Mouse (Mus musculus) intestine, embryonic 15.5 days (tissue): ENCODE measurements around the gene Tubd1. TPM values are rescaled to one million over a fixed set of nuclear protein-coding genes. Genes with fewer than 3 reads are reported as not detected.
"Not testable (repeated sequence)": the region's sequence is repeated elsewhere in the genome, so short reads cannot be mapped to it uniquely, and the experiment has no call there.

ENCODE experiments used
- ATAC-seq: fragments of 200-750 bp; cut with Nextera tagmentation; 2 replicates; pipeline ENCODE4 v1.8.0; 2017; ENCODE audit warnings: moderate TSS enrichment, moderate library complexity
- H3K27ac ChIP-seq: fragments of 300-500 bp; sonication (generic); 2 replicates; pipeline ENCODE4 v1.5.1; 2015; ENCODE audit warnings: mild to moderate bottlenecking, inconsistent platforms
- H3K27me3 ChIP-seq: fragments of 300-500 bp; sonication (generic); replicated peaks from 2 replicates; pipeline ENCODE4 v1.6.1; 2015; ENCODE audit warnings: inconsistent platforms
- H3K36me3 ChIP-seq: fragments of 300-500 bp; sonication (generic); 2 replicates; pipeline ENCODE4 v1.6.1; 2015; ENCODE audit warnings: inconsistent platforms
- H3K4me1 ChIP-seq: fragments of 300-500 bp; sonication (generic); replicated peaks from 2 replicates; pipeline ENCODE4 v1.6.1; 2015; ENCODE audit warnings: inconsistent platforms
- H3K4me2 ChIP-seq: fragments of 300-500 bp; sonication (generic); replicated peaks from 2 replicates; pipeline ENCODE4 v1.6.1; 2015; ENCODE audit warnings: mild to moderate bottlenecking, inconsistent platforms
- H3K4me3 ChIP-seq: fragments of 300-500 bp; sonication (generic); replicated peaks from 2 replicates; pipeline ENCODE4 v1.5.1; 2015; ENCODE audit warnings: inconsistent platforms
- H3K9ac ChIP-seq: fragments of 300-500 bp; sonication (generic); 2 replicates; pipeline ENCODE4 v1.6.1; 2015; ENCODE audit warnings: inconsistent platforms
- H3K9me3 ChIP-seq: fragments of 300-500 bp; sonication (generic); 2 replicates; pipeline ENCODE4 v1.6.1; 2016; ENCODE audit warnings: inconsistent platforms
- WGBS: fragments of 180-500 bp; shearing (Covaris S2); methylation state at CpG from one replicate; pipeline ENCODE4 v1.1.7; 2015; 5-methylcytosine and 5-hydroxymethylcytosine counted together
- polyA plus RNA-seq: library from polyadenylated mRNA; unstranded; fragments of >200 nt; fragmentation: Nextera tagmentation; extraction: Ambion mirVana; gene quantifications from 2 replicates; pipeline ENCODE4 v1.2.1, GENCODE M21; 2015

Tubd1 gene
- 11.6 and 11.8 TPM in 2 replicates for polyA plus RNA-seq

- Histone ChIP-seq H3K9me3 (no peaks in the 10 kb centered on the region), H3K4me2 (peak within 1 kb of the TSS; percentile 75), H3K36me3 (0 out of 2 replicates have a peak, but pooled peaks cover 3% of the 10 kb centered on the region), H3K4me1 (0 out of 2 replicates have a peak, but pooled peaks cover 10% of the 10 kb centered on the region), H3K27ac (peak within 1 kb of the TSS; percentile 75), H3K4me3 (peak within 1 kb of the TSS; percentile 78), H3K9ac (peak within 1 kb of the TSS; percentile 87), H3K27me3 (no peaks in the 10 kb centered on the region)
- WGBS = under 1% methylated on average over 43 of the region's 43 CpGs
- peak; percentile 99 for ATAC-seq
Measured at GRCm38 (mm10) chr11:86544639-86545299, at the start of gene Tubd1, which contains the start of gene Rps6kb1. Gene Tubd1, plus strand, starts transcription at chr11:86544991. Gene Rps6kb1, minus strand, starts transcription at chr11:86544805.

GRCm38 (mm10) chr11:86497356-86497755 is 47.4 kb upstream of the Tubd1 start:
- no peak overlapping the region for H3K4me3 ChIP-seq
- H3K9me3 ChIP-seq = no peaks in the 10 kb centered on the region
- H3K27ac ChIP-seq = no peak overlapping the region
- WGBS = 90% methylated on average over 1 of the region's 1 CpGs
- no peak overlapping the region for H3K4me2 ChIP-seq
- H3K27me3 ChIP-seq = no peaks in the 10 kb centered on the region
- no peak for ATAC-seq
- peaks cover 10% of the 10 kb centered on the region; the same call in 1 of the 2 replicates for H3K36me3 ChIP-seq
- no peaks in the 10 kb centered on the region for H3K4me1 ChIP-seq
- H3K9ac ChIP-seq = no peak overlapping the region

- WGBS = 81% methylated on average over 3 of the region's 3 CpGs
- no peak overlapping the region for H3K9ac ChIP-seq
- ATAC-seq = no peak
- no peaks in the 10 kb centered on the region for H3K4me1 ChIP-seq
- H3K4me3 ChIP-seq = no peak overlapping the region
- H3K36me3 ChIP-seq = peaks cover 10% of the 10 kb centered on the region; the same call in 1 of the 2 replicates
- H3K27me3 ChIP-seq = no peaks in the 10 kb centered on the region
- H3K27ac ChIP-seq = no peak overlapping the region
- no peak overlapping the region for H3K4me2 ChIP-seq
- H3K9me3 ChIP-seq = no peaks in the 10 kb centered on the region
Measured at GRCm38 (mm10) chr11:86497908-86498307, 46.9 kb upstream of the Tubd1 start.

GRCm38 (mm10) chr11:86500795-86501194 is 44.0 kb upstream of the Tubd1 start:
- H3K36me3 ChIP-seq = peaks cover 11% of the 10 kb centered on the region; the same call in 1 of the 2 replicates
- WGBS = 89% methylated on average over 1 of the region's 1 CpGs
- no peaks in the 10 kb centered on the region for H3K4me1 ChIP-seq
- H3K9ac ChIP-seq = no peak overlapping the region
- no peaks in the 10 kb centered on the region for H3K27me3 ChIP-seq
- no peak overlapping the region for H3K4me2 ChIP-seq
- H3K27ac ChIP-seq = no peak overlapping the region
- no peak overlapping the region for H3K4me3 ChIP-seq
- no peak for ATAC-seq
- H3K9me3 ChIP-seq = no peaks in the 10 kb centered on the region

- Histone ChIP-seq H3K4me2 (no peak overlapping the region), H3K4me1 (no peaks in the 10 kb centered on the region), H3K9ac (no peak overlapping the region), H3K27ac (no peak overlapping the region), H3K9me3 (no peaks in the 10 kb centered on the region), H3K4me3 (no peak overlapping the region), H3K27me3 (no peaks in the 10 kb centered on the region), H3K36me3 (peaks cover 10% of the 10 kb centered on the region; the same call in 1 of the 2 replicates)
- WGBS = 95% methylated on average over 2 of the region's 2 CpGs
- ATAC-seq = no peak
Measured at GRCm38 (mm10) chr11:86503121-86503520, 41.7 kb upstream of the Tubd1 start.

- peaks cover 16% of the 10 kb centered on the region for H3K36me3 ChIP-seq
- H3K27ac ChIP-seq = no peak overlapping the region
- H3K9ac ChIP-seq = no peak overlapping the region
- no peaks in the 10 kb centered on the region for H3K9me3 ChIP-seq
- H3K4me2 ChIP-seq = no peak overlapping the region
- no peaks in the 10 kb centered on the region for H3K4me1 ChIP-seq
- no peaks in the 10 kb centered on the region for H3K27me3 ChIP-seq
- no peak for ATAC-seq
- H3K4me3 ChIP-seq = no peak overlapping the region
- 63% methylated on average over 2 of the region's 2 CpGs for WGBS
Measured at GRCm38 (mm10) chr11:86507334-86507733, 37.5 kb upstream of the Tubd1 start.

GRCm38 (mm10) chr11:86507991-86508390 is 36.8 kb upstream of the Tubd1 start:
- Histone ChIP-seq H3K4me1 (no peaks in the 10 kb centered on the region), H3K4me2 (no peak overlapping the region), H3K4me3 (no peak overlapping the region), H3K36me3 (peaks cover 16% of the 10 kb centered on the region), H3K27me3 (no peaks in the 10 kb centered on the region), H3K9me3 (no peaks in the 10 kb centered on the region), H3K27ac (no peak overlapping the region), H3K9ac (no peak overlapping the region)
- WGBS = 90% methylated on average over 2 of the region's 2 CpGs
- ATAC-seq = no peak

- H3K4me2 ChIP-seq = no peak overlapping the region
- no peaks in the 10 kb centered on the region for H3K4me1 ChIP-seq
- 88% methylated on average over 3 of the region's 3 CpGs for WGBS
Measured at GRCm38 (mm10) chr11:86516620-86517019, 28.2 kb upstream of the Tubd1 start.

GRCm38 (mm10) chr11:86517229-86517628 is 27.6 kb upstream of the Tubd1 start:
- Histone ChIP-seq H3K4me1 (no peaks in the 10 kb centered on the region), H3K4me3 (no peak overlapping the region), H3K9ac (no peak overlapping the region), H3K36me3 (peaks cover 25% of the 10 kb centered on the region), H3K9me3 (no peaks in the 10 kb centered on the region), H3K4me2 (no peak overlapping the region), H3K27ac (no peak overlapping the region), H3K27me3 (no peaks in the 10 kb centered on the region)
- ATAC-seq = no peak
- 94% methylated on average over 3 of the region's 3 CpGs for WGBS

More at GRCm38 (mm10) chr11:86516620-86517019, 28.2 kb upstream of the Tubd1 start:
- no peak overlapping the region for H3K9ac ChIP-seq
- no peaks in the 10 kb centered on the region for H3K27me3 ChIP-seq
- no peaks in the 10 kb centered on the region for H3K9me3 ChIP-seq
- ATAC-seq = no peak
- H3K36me3 ChIP-seq = peaks cover 24% of the 10 kb centered on the region
- no peak overlapping the region for H3K4me3 ChIP-seq
- H3K27ac ChIP-seq = no peak overlapping the region

GRCm38 (mm10) chr11:86519751-86520150 is 25.0 kb upstream of the Tubd1 start:
- Histone ChIP-seq H3K27ac (no peak overlapping the region), H3K4me2 (no peak overlapping the region), H3K9me3 (no peaks in the 10 kb centered on the region), H3K4me3 (no peak overlapping the region), H3K36me3 (peaks cover 40% of the 10 kb centered on the region), H3K27me3 (no peaks in the 10 kb centered on the region), H3K9ac (no peak overlapping the region), H3K4me1 (no peaks in the 10 kb centered on the region)
- 87% methylated on average over 7 of the region's 7 CpGs for WGBS
- no peak for ATAC-seq

GRCm38 (mm10) chr11:86527528-86527927 is 17.3 kb upstream of the Tubd1 start:
- Histone ChIP-seq H3K4me3 (no peak overlapping the region), H3K4me2 (no peak overlapping the region), H3K4me1 (no peaks in the 10 kb centered on the region), H3K27ac (no peak overlapping the region), H3K27me3 (no peaks in the 10 kb centered on the region), H3K9me3 (no peaks in the 10 kb centered on the region), H3K36me3 (peaks cover 21% of the 10 kb centered on the region), H3K9ac (no peak overlapping the region)
- 91% methylated on average over 4 of the region's 4 CpGs for WGBS
- ATAC-seq = no peak

- no peak overlapping the region for H3K9ac ChIP-seq
- no peak overlapping the region for H3K4me3 ChIP-seq
- H3K36me3 ChIP-seq = peaks cover 4% of the 10 kb centered on the region
- no peaks in the 10 kb centered on the region for H3K27me3 ChIP-seq
- H3K27ac ChIP-seq = no peak overlapping the region
- H3K4me1 ChIP-seq = no peaks in the 10 kb centered on the region
- 64% methylated on average over 1 of the region's 1 CpGs for WGBS
- no peak for ATAC-seq
- no peak overlapping the region for H3K4me2 ChIP-seq
- no peaks in the 10 kb centered on the region for H3K9me3 ChIP-seq
Measured at GRCm38 (mm10) chr11:86532834-86533233, 12.0 kb upstream of the Tubd1 start.

- not testable (repeated sequence) for H3K9ac ChIP-seq, H3K4me2 ChIP-seq, H3K4me3 ChIP-seq, H3K27ac ChIP-seq, H3K4me1 ChIP-seq, ATAC-seq, H3K36me3 ChIP-seq, H3K9me3 ChIP-seq, H3K27me3 ChIP-seq
- 91% methylated on average over 6 of the region's 6 CpGs for whole genome bisulfite sequencing
Measured at GRCm38 (mm10) chr11:86533302-86533701, 11.5 kb upstream of the Tubd1 start.
